Mouse (Mus musculus) liver, embryonic 13.5 days (tissue): ENCODE measurements around the gene Rflnb. TPM values are rescaled to one million over a fixed set of nuclear protein-coding genes. Genes with fewer than 3 reads are reported as not detected.

ENCODE experiments used
- ATAC-seq: fragments of 200-750 bp; cut with Nextera tagmentation; 2 replicates; pipeline ENCODE4 v1.8.0; 2017; ENCODE audit warnings: low read depth, mild to moderate bottlenecking, moderate number of reproducible peaks, moderate library complexity
- DNase-seq: peaks from one replicate; pipeline ENCODE4 v3.0.0; 2022
- H3K27ac ChIP-seq: fragments of 300-500 bp; sonication (generic); 2 replicates; pipeline ENCODE4 v1.5.1; 2015; ENCODE audit warnings: moderate library complexity, mild to moderate bottlenecking, inconsistent platforms
- H3K27me3 ChIP-seq: fragments of 300-500 bp; sonication (generic); 2 replicates; pipeline ENCODE4 v1.6.1; 2015; ENCODE audit warnings: mild to moderate bottlenecking, inconsistent platforms
- H3K36me3 ChIP-seq: fragments of 300-500 bp; sonication (generic); 2 replicates; pipeline ENCODE4 v1.6.1; 2015; ENCODE audit warnings: mild to moderate bottlenecking, inconsistent platforms
- H3K4me1 ChIP-seq: fragments of 300-500 bp; sonication (generic); replicated peaks from 2 replicates; pipeline ENCODE4 v1.6.1; 2015; ENCODE audit warnings: inconsistent platforms
- H3K4me2 ChIP-seq: fragments of 300-500 bp; sonication (generic); 2 replicates; pipeline ENCODE4 v1.6.1; 2015; ENCODE audit warnings: inconsistent platforms, mild to moderate bottlenecking, moderate library complexity
- H3K4me3 ChIP-seq: fragments of 300-500 bp; sonication (generic); replicated peaks from 2 replicates; pipeline ENCODE4 v1.5.1; 2015; ENCODE audit warnings: mild to moderate bottlenecking, inconsistent platforms
- H3K9ac ChIP-seq: fragments of 300-500 bp; sonication (generic); 2 replicates; pipeline ENCODE4 v1.6.1; 2015; ENCODE audit warnings: mild to moderate bottlenecking, inconsistent platforms
- H3K9me3 ChIP-seq: fragments of 300-500 bp; sonication (generic); replicated peaks from 2 replicates; pipeline ENCODE4 v1.6.1; 2016; ENCODE audit warnings: inconsistent platforms
- WGBS: fragments of 180-500 bp; shearing (Covaris S2); methylation state at CpG from one replicate; pipeline ENCODE4 v1.1.7; 2015; ENCODE audit not compliant: insufficient replicate concordance; 5-methylcytosine and 5-hydroxymethylcytosine counted together
- polyA plus RNA-seq: library from polyadenylated mRNA; unstranded; fragments of >200 nt; fragmentation: Nextera tagmentation; extraction: Ambion mirVana; gene quantifications from 2 replicates; pipeline ENCODE4 v1.2.1, GENCODE M21; 2015

Gene Rflnb
- polyA plus RNA-seq, 1 experiment from 2014 or later: 3.1 TPM

DNA sequence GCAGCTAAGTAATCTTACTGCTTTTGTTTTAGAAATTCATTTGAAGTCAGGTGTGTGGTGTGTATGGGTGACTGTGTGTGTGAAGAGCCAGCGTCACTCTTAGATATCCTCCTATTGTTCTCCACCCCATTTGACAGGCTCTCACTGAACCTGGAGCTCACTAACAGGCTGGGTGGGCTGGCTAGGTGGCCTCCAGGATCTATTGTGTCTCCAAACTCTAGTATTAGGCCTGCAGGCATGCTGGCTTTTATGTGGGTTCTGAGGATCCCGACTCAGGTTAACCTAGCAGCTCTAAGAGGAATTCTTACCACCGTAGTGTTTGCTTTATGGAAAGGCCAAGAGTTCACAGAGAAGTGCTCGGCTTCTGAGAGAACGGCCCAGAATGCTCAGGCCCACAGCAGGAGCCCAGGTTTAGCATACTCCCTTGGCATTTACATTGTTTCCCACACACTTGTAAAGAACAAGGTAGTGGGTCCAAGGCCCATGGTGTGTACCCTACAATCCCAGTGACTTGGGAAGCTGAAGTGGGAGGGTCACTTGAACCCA lies 23.5 kb upstream of the Rflnb start:
- Histone ChIP-seq H3K4me3 (no peak overlapping the region), H3K4me1 (no peaks in the 10 kb centered on the region), H3K9ac (no peak overlapping the region), H3K27ac (no peak overlapping the region), H3K27me3 (no peaks in the 10 kb centered on the region), H3K36me3 (peaks cover 10% of the 10 kb centered on the region; the same call in 1 of the 2 replicates), H3K9me3 (no peaks in the 10 kb centered on the region), H3K4me2 (no peak overlapping the region)
- DNase-seq (no peak), ATAC-seq (no peak)
- WGBS: 65% methylated on average over 5 of the region's 5 CpGs

GRCm38 (mm10) chr11:76050509-76050908 lies 22.9 kb upstream of the Rflnb start:
- H3K4me2 ChIP-seq: no peak overlapping the region
- peaks cover 14% of the 10 kb centered on the region; the same call in 1 of the 2 replicates for H3K36me3 ChIP-seq
- no peak overlapping the region for H3K27ac ChIP-seq
- no peak overlapping the region for H3K9ac ChIP-seq
- ATAC-seq (no peak), DNase-seq (no peak)
- no peaks in the 10 kb centered on the region for H3K27me3 ChIP-seq
- H3K4me1 ChIP-seq: no peaks in the 10 kb centered on the region
- no peak overlapping the region for H3K4me3 ChIP-seq
- no peaks in the 10 kb centered on the region for H3K9me3 ChIP-seq
- WGBS: 44% methylated on average over 3 of the region's 3 CpGs

GRCm38 (mm10) chr11:76045367-76045766 lies 17.8 kb upstream of the Rflnb start:
- ATAC-seq: no peak
- 68% methylated on average over 6 of the region's 6 CpGs for WGBS

GRCm38 (mm10) chr11:76044468-76044867 lies 16.9 kb upstream of the Rflnb start:
- no peak for ATAC-seq
- Histone ChIP-seq H3K9me3 (no peaks in the 10 kb centered on the region), H3K4me3 (no peak overlapping the region), H3K27ac (no peak overlapping the region), H3K4me2 (no peak overlapping the region), H3K27me3 (no peaks in the 10 kb centered on the region), H3K9ac (no peak overlapping the region), H3K4me1 (no peaks in the 10 kb centered on the region), H3K36me3 (peaks cover 14% of the 10 kb centered on the region; the same call in 1 of the 2 replicates)
- WGBS: 73% methylated on average over 6 of the region's 6 CpGs
- DNase-seq: no peak

More at GRCm38 (mm10) chr11:76045367-76045766, 17.8 kb upstream of the Rflnb start:
- H3K9ac ChIP-seq: no peak overlapping the region
- DNase-seq: no peak
- H3K27ac ChIP-seq: no peak overlapping the region
- no peaks in the 10 kb centered on the region for H3K27me3 ChIP-seq
- H3K4me3 ChIP-seq: no peak overlapping the region
- peaks cover 14% of the 10 kb centered on the region; the same call in 1 of the 2 replicates for H3K36me3 ChIP-seq
- H3K4me2 ChIP-seq: no peak overlapping the region
- no peaks in the 10 kb centered on the region for H3K9me3 ChIP-seq
- H3K4me1 ChIP-seq: no peaks in the 10 kb centered on the region

DNA sequence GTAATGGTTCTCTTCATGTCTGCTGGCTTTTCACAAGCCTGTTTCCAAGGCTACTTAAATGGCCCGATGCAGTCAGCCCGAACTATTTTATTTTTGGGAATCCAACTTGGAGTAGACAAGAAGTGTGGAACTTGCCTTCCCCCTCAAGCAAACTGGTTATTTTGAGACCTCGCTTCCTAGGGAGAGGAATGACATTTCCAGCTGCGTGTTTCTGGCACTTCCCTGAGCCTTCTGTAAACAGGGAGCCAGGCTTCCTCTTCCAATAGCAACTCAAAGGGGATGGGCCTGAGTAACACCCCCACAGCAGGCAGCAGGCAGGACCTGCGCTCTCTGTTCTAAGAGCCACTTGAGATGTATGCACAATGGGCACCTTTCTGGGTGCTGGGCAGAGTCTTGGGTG lies 15.3 kb upstream of the Rflnb start:
- DNase-seq (no peak), ATAC-seq (no peak)
- H3K9ac ChIP-seq: no peak overlapping the region
- H3K4me1 ChIP-seq: no peaks in the 10 kb centered on the region
- no peak overlapping the region for H3K4me2 ChIP-seq
- H3K36me3 ChIP-seq: peaks cover 14% of the 10 kb centered on the region; the same call in 1 of the 2 replicates
- no peak overlapping the region for H3K27ac ChIP-seq
- no peaks in the 10 kb centered on the region for H3K9me3 ChIP-seq
- no peak overlapping the region for H3K4me3 ChIP-seq
- WGBS: 57% methylated on average over 5 of the region's 5 CpGs
- no peaks in the 10 kb centered on the region for H3K27me3 ChIP-seq

DNA sequence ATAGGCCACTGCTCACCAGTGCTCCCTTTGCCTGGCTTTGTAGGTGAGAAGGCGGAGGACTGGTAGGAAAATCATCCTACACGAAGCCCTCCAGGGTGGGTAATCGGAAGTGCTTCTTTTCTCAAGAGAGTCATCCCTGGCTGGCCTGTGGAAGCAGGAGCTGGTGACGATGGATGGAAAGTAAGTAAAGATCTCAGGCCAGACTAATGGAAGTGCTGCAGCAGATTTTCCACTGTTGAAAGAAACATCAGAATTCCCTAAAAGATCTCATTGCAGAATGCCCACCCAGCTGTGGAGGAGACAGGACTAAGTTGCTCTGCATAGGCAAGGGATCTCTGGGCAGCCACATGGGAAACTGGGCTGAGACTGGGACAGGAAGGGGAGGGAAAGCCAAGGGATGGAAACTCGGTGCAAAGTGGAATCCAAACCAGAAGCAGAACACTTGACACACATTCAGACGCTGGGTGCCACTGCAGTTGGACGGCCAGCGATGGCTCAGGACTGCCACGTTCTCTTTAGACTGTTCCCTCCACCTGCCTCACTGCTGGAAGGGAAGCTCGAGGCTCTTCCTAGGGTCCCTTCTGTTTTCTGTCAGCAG lies 14.6 kb upstream of the Rflnb start:
- DNase-seq (no peak), ATAC-seq (no peak)
- Histone ChIP-seq H3K9me3 (no peaks in the 10 kb centered on the region), H3K4me1 (no peaks in the 10 kb centered on the region), H3K36me3 (peaks cover 11% of the 10 kb centered on the region; the same call in 1 of the 2 replicates), H3K27ac (no peak overlapping the region), H3K9ac (no peak overlapping the region), H3K4me2 (no peak overlapping the region), H3K4me3 (no peak overlapping the region), H3K27me3 (no peaks in the 10 kb centered on the region)
- 58% methylated on average over 10 of the region's 10 CpGs for WGBS

- H3K9ac ChIP-seq: no peak overlapping the region
- H3K4me2 ChIP-seq: no peak overlapping the region
- H3K27ac ChIP-seq: no peak overlapping the region
- DNase-seq (no peak), ATAC-seq (no peak)
- H3K4me1 ChIP-seq: no peaks in the 10 kb centered on the region
- no peak overlapping the region for H3K4me3 ChIP-seq
- H3K27me3 ChIP-seq: no peaks in the 10 kb centered on the region
- peaks cover 2% of the 10 kb centered on the region; the same call in 1 of the 2 replicates for H3K36me3 ChIP-seq
- 70% methylated on average over 4 of the region's 4 CpGs for WGBS
- H3K9me3 ChIP-seq: no peaks in the 10 kb centered on the region
These were observed 13.3 kb upstream of the Rflnb start for GRCm38 (mm10) chr11:76040761-76041376.

GRCm38 (mm10) chr11:76040106-76040505 lies 12.5 kb upstream of the Rflnb start:
- Histone ChIP-seq H3K36me3 (no peaks in the 10 kb centered on the region), H3K4me3 (no peak overlapping the region), H3K9me3 (no peaks in the 10 kb centered on the region), H3K27ac (no peak overlapping the region), H3K27me3 (no peaks in the 10 kb centered on the region), H3K4me2 (no peak overlapping the region), H3K9ac (no peak overlapping the region), H3K4me1 (no peaks in the 10 kb centered on the region)
- no peak for ATAC-seq
- 57% methylated on average over 8 of the region's 8 CpGs for WGBS
- no peak for DNase-seq

- no peaks in the 10 kb centered on the region for H3K9me3 ChIP-seq
- no peaks in the 10 kb centered on the region for H3K4me1 ChIP-seq
- WGBS: 67% methylated on average over 3 of the region's 3 CpGs
- H3K4me3 ChIP-seq: no peak overlapping the region
- ATAC-seq (no peak), DNase-seq (no peak)
- H3K27me3 ChIP-seq: no peaks in the 10 kb centered on the region
- H3K4me2 ChIP-seq: no peak overlapping the region
- H3K9ac ChIP-seq: no peak overlapping the region
- H3K27ac ChIP-seq: no peak overlapping the region
- no peaks in the 10 kb centered on the region for H3K36me3 ChIP-seq
These were observed 11.9 kb upstream of the Rflnb start for GRCm38 (mm10) chr11:76039271-76040053.

GRCm38 (mm10) chr11:76037581-76038294 lies 10.2 kb upstream of the Rflnb start:
- ATAC-seq: no peak
- no peaks in the 10 kb centered on the region for H3K9me3 ChIP-seq

GRCm38 (mm10) chr11:76035182-76035581 lies 7.6 kb upstream of the Rflnb start:
- Histone ChIP-seq H3K27ac (no peak overlapping the region), H3K4me1 (no peaks in the 10 kb centered on the region), H3K4me3 (no peak overlapping the region), H3K27me3 (peaks cover 7% of the 10 kb centered on the region; the same call in 1 of the 2 replicates), H3K9me3 (no peaks in the 10 kb centered on the region), H3K9ac (no peak overlapping the region), H3K36me3 (no peaks in the 10 kb centered on the region), H3K4me2 (no peak overlapping the region)
- ATAC-seq (no peak), DNase-seq (no peak)
- 77% methylated on average over 8 of the region's 8 CpGs for WGBS

More at GRCm38 (mm10) chr11:76037581-76038294, 10.2 kb upstream of the Rflnb start:
- Histone ChIP-seq H3K4me2 (no peak overlapping the region), H3K27me3 (no peaks in the 10 kb centered on the region), H3K9ac (no peak overlapping the region), H3K36me3 (no peaks in the 10 kb centered on the region), H3K27ac (no peak overlapping the region), H3K4me1 (no peaks in the 10 kb centered on the region), H3K4me3 (no peak overlapping the region)
- no peak for DNase-seq
- WGBS: 32% methylated on average over 6 of the region's 6 CpGs
